Mouse (Mus musculus) liver, adult 2 months (tissue): ENCODE measurements around the gene B4galnt2.

Experiments
- CTCF ChIP-seq: fragments of 200-500 bp; IDR thresholded peaks from 2 replicates; pipeline ENCODE4 v1.5.1; 2011; ENCODE audit warnings: low read depth, low read length, control low read depth
- POLR2A ChIP-seq: fragments of 200-500 bp; IDR thresholded peaks from 2 replicates; pipeline ENCODE4 v1.6.1; 2011; ENCODE audit warnings: low read length, control low read depth; ENCODE audit not compliant: insufficient read depth; ENCODE audit errors: extremely low read depth

GRCm38 (mm10) chr11:95963304-95963703 lies 48.6 kb upstream of the B4galnt2 start:
- TF ChIP-seq CTCF = no peak
- no peak for TF ChIP-seq POLR2A
